Mouse (Mus musculus) adrenal gland, postnatal 14 days (tissue): ENCODE results near the gene Prrc2b. TPM values are rescaled to one million over a fixed set of nuclear protein-coding genes. Genes with fewer than 3 reads are reported as not detected.

Experiments
- DNase-seq: peaks from one replicate; pipeline ENCODE4 v3.0.0; 2021; ENCODE audit warnings: mixed read lengths
- total RNA-seq: library from RNA; stranded (reverse); gene quantifications from 2 replicates; pipeline ENCODE4 v1.2.3, GENCODE M21; 2021

Gene Prrc2b
- total RNA-seq, 1 experiment from 2014 or later: 91.3 TPM

- DNase-seq: peak; percentile 89
Measured at GRCm38 (mm10) chr2:32134039-32134438, 16.8 kb upstream of the Prrc2b start.

- DNase-seq: peak; percentile 98
Measured at GRCm38 (mm10) chr2:32137667-32138266, 13.1 kb upstream of the Prrc2b start.

DNA sequence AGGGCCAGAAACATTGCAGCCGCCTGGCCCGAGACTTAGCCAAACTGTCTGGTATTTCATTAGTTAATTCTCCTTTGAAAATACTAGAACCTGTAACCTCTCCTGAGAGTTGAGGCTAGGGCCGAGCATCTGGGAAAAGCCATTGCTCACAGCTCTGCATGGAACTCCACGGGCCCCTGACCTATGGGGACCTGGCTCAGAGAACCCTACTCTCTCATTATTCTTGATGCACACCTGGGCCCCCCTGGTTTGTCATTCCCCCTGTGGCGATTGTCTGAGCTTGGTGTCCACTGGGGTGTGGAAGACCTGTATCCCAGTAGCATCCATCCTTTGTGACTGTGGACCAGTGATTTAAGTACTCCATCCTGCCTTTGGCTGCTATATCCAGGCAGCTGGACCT lies 11.5 kb upstream of the Prrc2b start:
- DNase-seq: no peak

- DNase-seq: peak; percentile 57
Measured at GRCm38 (mm10) chr2:32140498-32140934, 10.4 kb upstream of the Prrc2b start.

DNA sequence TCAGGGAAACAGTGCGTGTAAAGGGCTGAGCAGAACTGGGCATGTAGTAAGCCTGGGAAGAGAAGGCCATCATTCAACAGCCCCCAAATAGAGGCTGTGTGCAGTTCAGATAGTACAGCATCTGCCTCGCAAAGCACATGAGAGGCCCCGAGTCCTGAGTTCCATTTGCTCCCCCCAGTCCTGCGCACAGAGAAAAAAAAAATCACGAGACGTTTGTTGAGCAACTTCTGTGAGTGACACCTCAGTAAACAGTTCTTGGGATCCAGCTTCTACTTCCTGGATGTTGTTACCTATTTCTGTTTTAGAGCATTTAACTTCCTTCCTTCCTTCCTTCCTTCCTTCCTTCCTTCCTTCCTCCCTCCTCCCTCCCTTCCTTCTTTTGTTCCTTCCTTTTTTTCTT lies 9.3 kb upstream of the Prrc2b start:
- no peak for DNase-seq

GRCm38 (mm10) chr2:32142368-32142767 lies 8.5 kb upstream of the Prrc2b start:
- no peak for DNase-seq

DNA sequence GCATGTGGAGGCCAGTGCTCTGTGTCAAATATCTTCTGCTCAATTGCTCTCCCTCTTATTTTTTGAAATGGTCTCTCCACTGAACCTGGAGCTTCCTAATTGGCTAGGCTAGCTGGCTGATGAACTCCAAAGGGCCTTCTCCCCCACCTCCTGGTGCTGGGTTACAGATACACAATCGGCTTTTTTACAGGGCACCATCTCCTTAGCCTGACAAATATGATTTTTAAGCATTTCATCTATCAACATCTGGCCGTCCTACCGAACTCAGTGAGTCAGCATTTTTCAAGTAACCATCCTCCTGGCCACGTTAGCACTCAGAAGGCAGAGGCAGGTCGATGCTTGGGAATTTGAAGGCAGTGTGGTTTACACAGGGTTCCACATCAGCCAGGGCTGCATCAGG lies 6.2 kb upstream of the Prrc2b start:
- DNase-seq: no peak

GRCm38 (mm10) chr2:32146617-32147162 lies 4.2 kb upstream of the Prrc2b start:
- DNase-seq: peak; percentile 74

GRCm38 (mm10) chr2:32150135-32150534 lies 747 bp upstream of the Prrc2b start:
- DNase-seq: no peak

DNA sequence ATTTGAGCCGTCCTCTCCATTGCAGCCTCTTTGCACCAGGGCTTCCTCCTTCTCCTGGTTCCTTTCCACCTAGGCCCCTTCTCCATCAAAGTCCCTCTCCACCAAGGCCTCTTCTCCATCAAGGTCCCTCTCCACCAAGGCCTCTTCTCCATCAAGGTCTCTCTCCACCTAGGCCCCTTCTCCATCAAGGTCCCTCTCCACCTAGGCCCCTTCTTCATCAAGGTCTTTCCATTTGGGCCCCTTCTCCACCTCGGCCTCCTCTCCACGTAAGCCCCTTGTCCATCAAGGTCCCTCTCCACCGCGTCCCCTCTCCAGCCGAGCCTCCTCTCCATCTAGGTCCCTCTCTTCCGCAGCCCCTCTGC lies 339 bp upstream of the Prrc2b start:
- DNase-seq: no peak

DNA sequence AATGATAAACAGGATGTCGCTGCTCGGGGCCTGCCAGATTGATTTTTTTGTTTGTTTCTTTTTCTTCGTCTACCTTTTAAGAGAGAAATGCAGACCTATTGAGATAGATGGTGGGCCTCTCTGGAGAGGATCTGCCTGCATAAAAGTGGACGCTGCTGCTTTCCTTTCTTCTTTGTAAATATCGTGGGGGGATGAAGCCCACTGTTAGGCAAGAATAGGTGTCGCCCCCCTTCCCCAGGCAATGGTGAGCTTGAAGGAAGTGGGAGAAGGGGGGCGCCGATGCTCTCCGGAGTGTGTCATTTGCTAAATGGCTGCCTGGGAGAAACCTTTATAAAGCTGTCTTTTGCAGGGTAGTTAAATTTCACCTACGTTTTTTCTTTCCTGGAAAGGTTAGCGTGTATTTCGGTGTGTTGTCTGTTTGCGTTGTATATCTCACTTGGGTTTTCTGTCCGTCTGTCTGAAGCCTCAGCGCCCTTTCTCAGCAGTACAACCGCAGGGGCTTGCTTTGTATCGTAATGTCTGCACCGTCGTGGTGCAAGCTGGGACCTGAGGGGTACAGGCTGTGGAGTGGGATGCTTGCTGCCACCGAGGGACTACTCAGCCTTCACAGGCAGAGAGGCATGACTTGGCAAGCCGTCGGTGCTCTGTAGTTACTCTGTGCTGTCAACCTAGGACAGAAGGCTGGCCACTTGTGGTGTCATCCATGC lies 931 bp downstream of the Prrc2b start:
- DNase-seq: peak; percentile 65

- DNase-seq: no peak
Measured at GRCm38 (mm10) chr2:32152367-32153034, 1.6 kb downstream of the Prrc2b start.

- DNase-seq: peak; percentile 45
Measured at GRCm38 (mm10) chr2:32153041-32153790, 2.3 kb downstream of the Prrc2b start.

DNA sequence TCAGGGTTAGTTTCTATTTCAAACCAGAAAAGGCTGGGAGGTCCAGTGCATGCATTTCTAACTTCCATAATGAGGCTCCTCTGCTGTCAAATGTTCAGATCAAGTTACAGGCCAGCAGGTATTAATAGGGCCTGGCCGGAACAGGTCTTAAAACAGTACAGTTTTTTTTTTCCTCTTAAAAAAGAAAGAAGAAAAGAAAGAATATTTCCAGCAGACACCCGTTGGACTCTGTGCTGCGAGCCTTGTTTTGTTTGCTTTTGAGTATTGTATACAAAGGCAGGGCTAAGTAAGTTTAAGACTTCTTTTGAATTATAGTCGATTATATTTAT lies 2.9 kb downstream of the Prrc2b start:
- DNase-seq: no peak

GRCm38 (mm10) chr2:32154334-32154997 lies 3.6 kb downstream of the Prrc2b start:
- DNase-seq: no peak

DNA sequence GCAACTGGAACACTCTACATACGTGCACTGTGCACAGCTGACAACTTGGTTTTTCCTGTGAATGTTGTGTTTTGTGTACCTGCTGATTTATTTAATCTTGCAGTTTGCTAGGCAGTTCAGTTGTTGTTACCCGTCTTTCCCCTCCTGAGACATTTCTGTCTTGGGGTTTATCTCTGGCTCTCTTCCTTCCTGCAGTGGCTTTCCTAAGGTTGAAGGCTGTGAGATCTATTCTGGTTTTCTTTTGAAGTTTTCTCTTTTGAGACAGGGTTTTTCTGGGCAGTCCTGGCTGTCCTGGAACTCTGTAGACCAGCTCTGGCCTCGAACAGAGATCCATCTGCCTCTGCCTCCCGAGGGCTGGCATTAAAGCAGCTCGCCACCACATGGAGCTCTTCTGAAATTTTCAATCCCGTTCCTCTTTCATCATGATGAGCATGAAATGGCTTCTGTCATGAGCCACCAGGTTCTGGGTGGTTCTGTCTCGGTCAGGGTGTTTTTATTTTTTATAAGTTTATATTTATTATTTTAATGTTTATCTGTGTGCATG lies 4.2 kb downstream of the Prrc2b start:
- no peak for DNase-seq

GRCm38 (mm10) chr2:32155614-32156013 lies 4.7 kb downstream of the Prrc2b start:
- no peak for DNase-seq

- DNase-seq: no peak
Measured at GRCm38 (mm10) chr2:32156645-32157044, 5.8 kb downstream of the Prrc2b start.

DNA sequence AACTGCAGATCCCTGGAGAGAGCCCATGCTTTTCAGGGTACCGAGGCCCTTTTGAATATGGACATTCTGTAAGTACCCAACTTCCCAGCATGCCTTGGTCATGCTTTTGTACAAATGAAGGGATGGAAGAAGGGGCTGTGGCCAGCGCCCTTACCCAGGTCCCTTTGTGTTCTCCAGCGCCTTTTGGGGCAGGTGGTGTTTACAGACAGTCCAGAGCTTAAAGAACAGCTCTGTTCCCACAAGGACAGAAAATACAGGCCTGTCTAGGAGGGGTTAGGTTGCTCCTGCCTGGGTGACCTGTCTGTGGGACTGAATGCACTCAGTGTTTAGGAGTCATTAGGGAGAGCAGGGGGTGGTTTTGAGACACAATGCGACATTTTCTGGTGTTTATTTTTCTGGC lies 6.4 kb downstream of the Prrc2b start:
- DNase-seq: no peak

DNA sequence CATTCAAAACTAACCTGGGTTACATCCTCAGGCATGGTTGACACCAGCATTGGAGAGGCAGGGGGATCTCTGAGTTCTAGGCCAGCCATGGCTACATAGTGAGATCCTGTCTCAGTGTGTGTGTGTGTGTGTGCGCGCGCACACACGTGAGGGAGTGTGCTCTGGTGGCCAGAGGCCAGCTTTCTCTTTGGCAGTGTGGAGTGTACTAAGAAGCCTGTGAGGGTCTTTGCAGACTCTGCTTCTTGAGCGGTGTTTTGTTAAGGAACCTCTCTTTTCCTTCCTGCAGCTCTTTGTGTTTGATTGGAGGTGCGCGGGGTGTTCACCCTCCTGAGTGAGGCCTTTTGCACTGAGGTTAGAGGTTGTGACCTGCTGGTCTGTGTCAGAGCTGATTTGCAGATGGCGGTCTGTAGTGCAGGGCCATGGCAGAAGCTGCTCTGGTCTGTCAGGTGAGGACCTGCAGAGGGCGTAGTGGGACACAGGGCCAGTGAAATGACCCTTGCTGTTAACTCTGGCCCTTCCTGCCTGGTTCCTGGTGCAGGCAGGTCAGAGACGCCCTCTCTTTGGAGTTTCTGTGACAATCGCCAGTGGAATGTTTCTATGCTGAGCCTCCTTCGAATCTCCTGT lies 7.8 kb downstream of the Prrc2b start:
- no peak for DNase-seq

- peak; percentile 46 for DNase-seq
Measured at GRCm38 (mm10) chr2:32160525-32160924, 9.6 kb downstream of the Prrc2b start.
